Mouse (Mus musculus) megakaryocyte, embryonic 14.5 days (primary cell): ENCODE measurements around the gene Foxp4.

Source experiments
- FLI1 ChIP-seq: IDR thresholded peaks from 2 replicates; pipeline ENCODE4 v1.6.1; 2012; ENCODE audit warnings: low read length, inconsistent platforms, mixed read lengths
- GATA1 ChIP-seq: IDR thresholded peaks from 3 replicates; pipeline ENCODE4 v1.6.1; 2012; ENCODE audit warnings: mixed read lengths, low read length, inconsistent platforms, borderline replicate concordance

DNA sequence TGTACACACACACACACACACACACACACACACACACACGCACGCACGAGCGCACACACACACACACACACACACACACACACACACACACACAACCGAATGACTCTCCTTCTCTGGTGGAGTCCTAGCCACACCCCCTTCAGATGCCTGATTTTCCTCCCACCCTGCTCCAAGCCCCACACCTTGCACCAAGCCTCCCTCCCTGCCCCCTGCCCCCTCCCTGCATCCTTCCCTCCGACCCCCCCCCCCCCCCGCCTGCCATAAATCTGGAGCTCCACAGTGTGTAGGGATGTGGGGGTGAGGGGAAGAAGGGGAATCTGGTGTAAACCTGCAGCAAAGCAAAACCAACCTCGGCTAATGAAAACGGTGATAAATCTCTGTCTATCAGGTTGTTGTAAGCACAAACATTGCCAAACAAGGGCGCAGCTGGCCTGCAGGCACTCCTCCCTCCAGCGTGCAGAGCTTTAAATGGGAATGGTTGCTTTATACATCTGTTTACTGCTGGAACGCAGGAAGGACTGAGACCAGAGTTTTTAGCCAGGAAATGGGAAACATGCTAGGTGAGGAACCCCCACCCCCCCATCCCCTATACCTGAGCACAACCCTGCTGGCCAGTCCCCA, 41.5 kb upstream of the Foxp4 start:
- TF ChIP-seq GATA1 (no peak), FLI1 (no peak)
